Mouse (Mus musculus): ENCODE data around the gene Mrnip. TPM values are rescaled to one million over a fixed set of nuclear protein-coding genes. Genes with fewer than 3 reads are reported as not detected.

Mrnip gene
- total RNA-seq, 2 experiments from 2014 or later = 2.4 to 3.0 TPM

DNA sequence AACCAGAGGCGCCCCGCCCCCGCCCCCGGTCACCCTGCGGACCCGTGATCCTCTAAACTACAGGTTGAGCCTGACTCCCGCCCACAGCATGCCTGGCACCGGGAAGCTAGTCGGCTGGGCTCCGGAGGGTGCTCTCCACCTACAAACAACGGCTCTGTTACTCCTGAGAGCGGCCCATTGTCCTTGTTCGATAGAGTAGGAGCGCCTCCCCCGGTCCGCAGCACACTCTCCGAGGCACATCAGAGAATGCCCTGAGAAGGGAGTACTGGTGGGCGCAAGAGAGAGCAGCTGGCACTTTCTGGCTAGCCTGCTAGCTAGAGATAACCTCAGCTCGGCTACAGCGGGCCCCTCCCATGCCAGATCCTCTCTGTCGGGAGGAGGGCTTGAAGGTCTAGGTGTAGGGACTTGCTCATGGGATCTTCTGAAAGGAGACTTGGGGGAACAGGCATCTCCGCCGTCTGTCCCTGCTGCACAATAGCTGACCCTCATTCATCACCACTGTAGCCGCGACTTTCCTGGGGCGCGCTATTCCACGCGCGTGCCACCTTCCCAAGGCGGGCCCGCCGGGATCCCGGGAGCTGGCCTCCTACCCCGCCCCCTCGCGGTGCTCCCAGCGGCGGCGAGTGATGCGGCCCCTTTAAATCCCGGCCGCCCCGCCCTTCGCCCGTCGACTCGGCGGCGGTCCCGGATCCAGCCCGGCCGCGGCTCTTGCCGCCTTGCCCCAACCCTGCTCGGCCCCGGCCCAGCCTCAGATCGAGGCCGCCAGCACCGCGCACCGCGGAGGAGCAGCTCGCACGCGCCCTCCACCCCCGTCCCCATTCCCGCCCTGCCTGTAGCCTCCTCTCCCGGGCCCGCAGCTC lies 50.7 kb downstream of the Mrnip start:
- DNase-seq = peak; percentile 91 to 94

DNA sequence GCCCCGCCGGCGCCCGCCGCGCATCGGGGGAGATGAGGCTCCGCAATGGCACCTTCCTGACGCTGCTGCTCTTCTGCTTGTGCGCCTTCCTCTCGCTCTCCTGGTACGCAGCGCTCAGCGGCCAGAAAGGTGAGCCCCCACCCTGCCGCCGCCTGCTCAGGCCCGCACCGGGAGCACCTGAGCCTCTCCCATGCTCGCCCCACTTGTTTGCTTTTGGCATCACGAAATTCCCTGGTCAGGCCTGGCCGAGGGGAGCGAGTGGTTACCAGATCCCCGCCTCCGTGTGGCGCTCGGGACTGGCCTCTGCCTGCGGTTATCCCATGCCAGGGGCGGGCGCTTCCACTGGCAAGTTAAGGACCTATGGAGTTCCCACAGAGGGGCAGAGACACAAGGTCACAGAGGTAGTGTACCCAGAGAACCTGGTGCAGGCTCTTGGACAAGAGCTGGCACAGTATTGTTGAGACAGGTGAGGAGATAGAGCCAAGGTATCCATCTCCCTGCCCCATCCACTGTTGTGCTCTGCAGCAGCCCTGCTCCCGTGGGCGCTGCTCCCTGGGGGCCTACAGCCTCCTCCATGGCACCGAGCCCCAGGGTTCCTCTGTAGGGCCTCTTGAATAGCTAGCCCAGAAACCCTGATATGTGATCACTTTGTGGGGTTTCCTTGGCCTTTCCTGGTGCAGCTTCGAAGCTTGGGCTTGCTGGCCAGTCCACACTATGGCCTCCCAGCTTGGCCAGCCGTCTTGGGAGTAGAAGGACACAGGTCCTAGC lies 51.6 kb downstream of the Mrnip start:
- peak in 1 of 2 experiments; percentile 69 for DNase-seq

DNA sequence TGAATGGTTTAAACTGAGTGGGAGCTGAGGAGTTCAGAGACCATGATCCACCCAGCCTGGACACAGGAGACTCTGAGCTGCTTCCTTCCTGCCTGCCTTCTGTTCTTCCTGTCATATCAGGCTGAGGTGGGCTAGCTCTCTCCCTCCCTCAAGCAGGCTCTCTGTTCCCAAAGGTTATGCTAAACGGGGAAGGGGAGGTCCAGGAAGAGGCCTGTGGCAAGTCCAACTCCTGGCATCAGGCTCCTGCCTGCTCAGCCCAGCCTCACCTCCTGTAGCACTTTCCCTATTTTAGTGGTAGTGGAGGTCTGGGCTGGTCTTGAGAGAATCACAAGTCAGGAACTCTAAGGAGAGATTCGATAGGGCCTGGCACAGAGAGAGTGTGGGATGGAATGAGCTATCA lies 52.2 kb downstream of the Mrnip start:
- DNase-seq = no peak

DNA sequence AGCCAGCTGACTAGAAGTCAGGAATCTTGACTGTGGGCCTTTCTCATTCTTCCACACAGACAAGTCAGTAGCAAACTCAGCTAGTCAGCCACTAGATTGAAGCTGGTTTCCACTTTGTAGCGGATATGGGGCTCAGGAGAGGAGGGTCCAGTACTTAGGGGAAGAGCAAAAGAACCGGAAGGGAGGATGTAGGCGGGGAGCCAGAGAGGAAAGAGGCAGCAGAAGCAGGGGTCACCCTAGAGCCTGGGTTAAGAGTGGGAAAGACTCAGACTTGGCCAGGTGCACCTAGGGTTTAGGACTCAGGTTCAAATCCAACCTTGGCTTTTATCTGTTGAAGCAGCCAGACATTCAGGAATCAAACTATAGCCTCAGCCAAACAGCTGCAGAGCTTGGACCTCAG lies 53.0 kb downstream of the Mrnip start:
- DNase-seq = peak in 1 of 2 experiments; percentile 59

DNA sequence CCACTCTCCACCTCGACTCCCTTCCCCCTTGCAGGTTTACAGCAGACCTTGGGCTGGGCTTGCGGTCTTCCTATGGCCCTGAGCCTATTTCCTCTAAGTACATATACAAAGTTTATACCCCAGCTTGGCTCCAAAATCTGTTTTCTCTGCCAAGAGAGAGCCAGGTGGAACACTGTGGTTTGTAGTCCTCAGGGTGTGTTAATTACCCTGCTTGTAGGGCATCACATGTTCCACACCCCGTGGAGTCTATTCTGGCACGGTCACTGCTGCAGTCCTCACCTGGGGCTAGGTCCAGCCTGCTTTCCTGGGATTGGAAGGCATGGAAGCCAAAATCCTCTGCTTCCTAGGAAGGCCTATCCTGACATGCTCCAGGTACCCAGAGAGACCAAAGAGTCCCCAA lies 53.5 kb downstream of the Mrnip start:
- peak in 1 of 2 experiments; percentile 7 for DNase-seq

DNA sequence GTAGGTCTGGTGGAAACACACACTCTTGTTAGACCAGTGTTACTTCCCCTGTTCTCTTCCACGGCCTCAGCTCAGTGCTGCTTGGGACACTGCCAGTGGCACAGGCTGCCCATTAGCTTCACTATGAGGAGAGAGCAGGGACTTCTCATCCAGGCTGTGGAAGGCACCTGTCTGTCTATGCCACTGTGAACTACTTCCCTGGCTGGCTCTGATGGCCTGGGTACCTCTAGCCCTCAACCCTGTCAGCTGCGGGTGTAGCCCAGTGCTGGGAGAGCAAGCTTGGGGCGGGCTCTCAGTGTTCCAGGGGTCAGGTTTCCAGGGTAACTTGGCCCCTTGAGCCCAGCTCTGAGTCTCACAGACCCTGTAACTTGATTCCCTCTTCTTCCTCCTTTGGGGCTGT lies 54.5 kb downstream of the Mrnip start:
- DNase-seq = no peak

DNA sequence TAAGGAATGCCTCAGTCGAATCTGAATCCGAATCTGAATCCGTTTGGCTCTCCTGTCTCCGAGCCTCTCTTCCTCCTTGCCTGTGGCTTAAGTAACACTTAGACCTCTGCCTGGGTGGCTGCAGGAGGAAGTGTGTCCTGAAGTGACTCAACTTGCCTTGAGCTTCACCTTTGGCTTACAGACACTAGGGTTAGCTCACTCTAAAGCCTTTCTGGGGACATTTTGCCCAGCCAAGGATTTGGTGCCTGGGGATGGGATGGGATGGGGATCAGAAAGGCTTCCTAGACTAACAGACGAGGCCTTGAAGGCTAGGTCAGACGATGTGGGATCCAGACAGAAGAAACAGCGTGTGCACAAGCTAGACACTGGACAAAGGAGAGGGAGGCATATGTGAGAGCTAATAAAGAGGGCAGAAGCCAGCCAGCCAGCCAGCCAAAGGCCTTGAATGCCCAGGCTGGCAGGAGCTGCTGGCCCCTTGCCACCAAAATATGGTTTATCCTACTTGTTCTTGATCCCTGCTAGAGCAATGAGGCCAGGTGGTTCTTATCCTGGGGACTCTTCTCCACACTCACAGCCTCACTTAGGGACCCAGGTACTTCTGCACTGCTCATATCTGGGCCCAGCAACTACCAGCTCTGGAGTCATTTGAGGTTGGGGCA lies 55.1 kb downstream of the Mrnip start:
- peak in 1 of 2 experiments; percentile 63 for DNase-seq

DNA sequence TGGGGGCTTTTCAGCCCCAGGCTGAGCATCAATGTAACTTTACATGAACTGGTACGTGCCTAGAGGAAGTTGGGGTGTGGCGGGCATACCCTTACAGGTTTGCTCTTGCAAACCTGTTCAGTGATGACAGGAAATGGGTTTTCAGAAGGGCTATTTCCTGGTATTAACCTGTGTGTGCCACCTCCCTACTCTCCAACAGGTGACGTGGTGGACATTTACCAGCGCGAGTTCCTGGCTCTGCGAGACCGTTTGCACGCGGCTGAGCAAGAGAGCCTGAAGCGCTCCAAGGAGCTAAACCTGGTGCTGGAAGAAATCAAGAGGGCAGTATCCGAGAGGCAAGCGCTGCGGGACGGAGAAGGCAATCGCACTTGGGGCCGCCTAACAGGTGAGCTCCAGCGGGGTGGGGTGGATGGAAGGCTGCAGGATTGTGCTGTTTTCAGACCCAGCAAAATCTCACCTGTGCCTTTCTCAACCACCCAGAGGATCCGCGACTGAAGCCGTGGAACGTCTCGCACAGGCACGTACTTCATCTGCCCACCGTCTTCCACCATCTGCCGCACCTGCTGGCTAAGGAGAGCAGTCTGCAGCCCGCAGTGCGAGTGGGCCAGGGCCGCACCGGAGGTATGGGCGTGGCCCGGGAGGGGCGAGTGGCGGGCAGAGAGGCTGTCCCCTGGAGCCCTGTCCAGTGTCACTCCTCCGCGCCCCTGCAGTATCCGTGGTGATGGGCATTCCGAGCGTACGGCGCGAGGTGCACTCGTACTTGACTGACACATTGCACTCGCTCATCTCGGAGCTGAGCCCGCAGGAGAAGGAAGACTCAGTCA lies 56.4 kb downstream of the Mrnip start:
- DNase-seq = no peak

DNA sequence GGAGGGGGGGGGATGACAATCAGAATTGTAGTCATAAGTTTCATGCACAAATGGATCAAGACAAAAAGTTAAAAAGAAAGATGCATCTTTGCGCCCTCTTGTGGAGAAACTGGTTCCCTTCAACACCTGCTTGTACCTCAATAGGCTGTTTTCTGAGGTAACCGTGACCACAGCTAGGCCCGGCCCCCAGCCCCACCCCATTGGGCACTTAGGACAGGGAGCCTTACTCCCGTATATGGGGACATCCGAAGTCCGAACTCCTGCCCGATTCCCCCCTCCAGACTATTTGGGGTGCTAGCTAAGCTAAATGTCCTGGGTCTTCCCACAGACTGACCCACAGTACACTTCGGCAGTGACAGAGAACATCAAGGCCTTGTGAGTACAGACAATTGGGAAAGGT lies 57.2 kb downstream of the Mrnip start:
- DNase-seq = peak in 1 of 2 experiments; percentile 78

DNA sequence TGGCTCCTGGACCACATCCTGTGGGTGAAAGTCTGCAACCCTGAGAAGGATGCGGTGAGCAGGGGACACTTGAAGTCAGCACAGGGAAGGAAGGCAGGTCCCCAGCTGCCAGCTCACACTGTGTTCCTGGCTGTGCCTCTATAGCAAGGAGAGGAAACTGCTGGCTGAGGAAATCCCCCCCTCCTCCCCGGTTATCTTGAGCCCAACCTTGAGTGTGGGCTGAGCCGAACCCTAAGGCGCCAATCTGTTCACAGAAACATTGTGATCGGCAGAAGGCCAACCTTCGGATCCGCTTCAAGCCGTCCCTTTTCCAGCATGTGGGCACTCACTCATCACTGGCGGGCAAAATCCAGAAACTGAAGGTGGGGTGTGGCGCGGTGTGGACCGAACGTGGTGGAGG lies 58.8 kb downstream of the Mrnip start:
- DNase-seq = no peak

DNA sequence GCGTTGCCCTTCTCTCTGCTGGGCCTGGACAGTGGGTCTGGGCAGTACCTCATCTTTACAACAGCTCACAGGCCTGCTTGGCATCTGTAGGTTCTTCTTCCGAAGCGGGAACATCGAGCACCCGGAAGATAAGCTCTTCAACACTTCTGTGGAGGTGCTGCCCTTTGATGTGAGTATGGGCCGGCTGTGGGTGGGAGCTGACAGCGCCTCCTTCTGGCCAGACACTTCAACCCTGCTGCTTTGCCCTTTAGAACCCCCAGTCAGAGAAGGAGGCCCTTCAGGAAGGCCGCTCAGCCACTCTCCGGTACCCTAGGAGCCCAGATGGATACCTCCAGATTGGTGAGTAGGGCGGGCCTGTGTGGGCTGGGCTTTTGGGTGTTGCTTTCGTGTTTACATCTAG lies 59.7 kb downstream of the Mrnip start:
- no peak for DNase-seq

DNA sequence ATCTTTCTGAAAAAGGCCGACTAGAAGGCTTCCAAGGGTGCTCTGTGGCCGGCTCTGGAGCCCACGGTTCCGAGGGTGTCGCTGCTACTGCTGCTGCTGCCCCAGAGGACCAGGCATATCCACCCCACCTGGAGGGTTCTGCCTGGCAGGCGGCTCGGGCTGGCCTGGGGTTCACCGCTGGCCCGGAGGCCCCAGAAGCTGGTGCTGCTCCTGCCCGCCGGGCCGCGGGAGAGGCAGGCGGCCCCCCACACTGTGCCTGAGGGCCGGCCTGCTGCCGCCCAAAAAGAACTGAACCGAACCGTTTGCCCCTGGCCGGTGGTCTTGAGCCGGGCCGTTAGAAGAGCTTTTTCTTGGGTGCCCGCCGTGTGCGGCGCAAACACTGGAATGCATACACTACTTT lies 60.4 kb downstream of the Mrnip start:
- no peak for DNase-seq

DNA sequence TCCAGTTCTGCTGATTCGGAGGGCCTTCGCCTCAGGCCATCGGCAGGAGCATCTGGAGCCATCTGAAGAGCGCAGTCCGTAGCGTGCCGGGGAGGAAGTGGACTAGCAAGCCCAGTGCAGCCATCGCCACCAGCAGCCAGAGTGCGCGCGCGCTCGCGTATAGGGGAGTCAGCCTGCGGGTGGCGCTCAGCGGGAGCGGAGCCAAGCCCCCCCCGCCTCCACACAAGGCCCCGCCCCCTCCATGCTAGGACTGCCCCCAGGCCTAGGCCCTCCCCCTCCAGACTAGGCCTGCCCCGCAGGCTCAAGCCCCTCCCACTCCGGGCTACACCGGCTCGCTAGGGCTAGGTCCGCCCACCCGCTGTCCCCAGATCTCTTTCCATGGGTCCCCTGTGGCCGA lies 62.3 kb downstream of the Mrnip start:
- peak; percentile 89 to 93 for DNase-seq

DNA sequence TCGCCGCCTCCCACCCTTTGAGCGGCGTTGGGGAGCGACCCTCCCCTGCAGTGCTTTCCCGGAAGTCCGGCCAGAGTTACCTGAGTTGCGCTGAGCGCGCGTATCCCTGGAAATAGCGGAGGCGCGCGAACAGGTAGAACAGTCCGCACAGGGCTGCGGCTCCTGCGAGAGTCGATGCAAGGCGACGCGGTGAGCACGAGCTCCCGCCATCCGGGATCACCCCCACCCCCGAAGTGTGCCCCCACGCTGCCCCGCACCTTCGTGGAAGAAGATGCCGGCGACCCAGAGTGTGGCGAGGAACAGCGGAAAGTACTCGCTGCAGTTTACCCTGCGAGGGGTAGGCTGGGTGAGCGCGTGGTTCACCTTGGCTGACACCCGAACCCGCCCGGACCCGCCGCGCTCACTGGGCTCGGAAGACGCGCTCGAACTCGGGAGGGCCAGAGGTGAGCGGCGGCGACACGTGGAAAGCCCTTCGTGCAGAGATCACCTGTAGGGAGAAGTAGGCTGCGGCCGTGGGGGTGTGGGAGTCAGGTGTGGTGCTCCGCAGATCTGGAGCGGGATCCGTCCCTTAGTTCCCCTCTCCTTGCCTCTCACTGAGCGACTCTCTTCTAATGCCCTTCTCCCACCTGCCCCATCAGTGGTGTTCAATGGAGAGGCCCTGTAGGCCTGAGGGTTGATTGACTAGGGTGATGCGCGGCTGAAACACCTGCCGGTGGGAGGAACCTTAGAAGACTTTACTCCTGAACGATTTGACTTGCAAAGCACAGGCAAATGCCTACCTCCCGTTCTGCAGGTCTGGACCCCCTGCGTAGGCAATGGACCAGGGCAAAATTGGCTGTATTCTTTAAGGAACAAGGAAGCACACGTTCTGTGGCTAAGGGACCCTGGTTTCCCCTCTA lies 62.9 kb downstream of the Mrnip start:
- no peak for DNase-seq

DNA sequence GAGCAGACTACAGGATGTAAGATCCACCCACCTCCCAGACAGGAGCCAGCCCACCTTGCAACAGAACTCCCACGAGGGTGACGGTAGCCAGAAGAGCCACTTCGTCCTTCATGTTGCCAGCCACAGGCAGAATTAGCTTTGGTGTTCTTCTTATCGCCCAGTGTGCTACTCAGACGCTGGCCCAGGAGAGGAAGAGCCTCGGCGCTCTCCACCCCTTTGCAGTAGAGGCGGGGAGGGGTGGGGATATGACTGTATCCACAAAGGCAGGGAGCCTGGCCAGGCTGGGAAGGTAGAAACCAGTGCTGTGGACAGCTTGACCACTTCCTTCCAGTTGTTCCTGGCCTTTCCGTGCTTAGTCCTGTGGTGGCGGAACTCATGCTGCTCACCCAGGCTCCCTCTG lies 64.1 kb downstream of the Mrnip start, which contains the start of gene Ltc4s:
Ltc4s (minus strand) TSS at position 293 of the 400 bp plus-strand sequence.
- peak; percentile 45 to 78 for DNase-seq

DNA sequence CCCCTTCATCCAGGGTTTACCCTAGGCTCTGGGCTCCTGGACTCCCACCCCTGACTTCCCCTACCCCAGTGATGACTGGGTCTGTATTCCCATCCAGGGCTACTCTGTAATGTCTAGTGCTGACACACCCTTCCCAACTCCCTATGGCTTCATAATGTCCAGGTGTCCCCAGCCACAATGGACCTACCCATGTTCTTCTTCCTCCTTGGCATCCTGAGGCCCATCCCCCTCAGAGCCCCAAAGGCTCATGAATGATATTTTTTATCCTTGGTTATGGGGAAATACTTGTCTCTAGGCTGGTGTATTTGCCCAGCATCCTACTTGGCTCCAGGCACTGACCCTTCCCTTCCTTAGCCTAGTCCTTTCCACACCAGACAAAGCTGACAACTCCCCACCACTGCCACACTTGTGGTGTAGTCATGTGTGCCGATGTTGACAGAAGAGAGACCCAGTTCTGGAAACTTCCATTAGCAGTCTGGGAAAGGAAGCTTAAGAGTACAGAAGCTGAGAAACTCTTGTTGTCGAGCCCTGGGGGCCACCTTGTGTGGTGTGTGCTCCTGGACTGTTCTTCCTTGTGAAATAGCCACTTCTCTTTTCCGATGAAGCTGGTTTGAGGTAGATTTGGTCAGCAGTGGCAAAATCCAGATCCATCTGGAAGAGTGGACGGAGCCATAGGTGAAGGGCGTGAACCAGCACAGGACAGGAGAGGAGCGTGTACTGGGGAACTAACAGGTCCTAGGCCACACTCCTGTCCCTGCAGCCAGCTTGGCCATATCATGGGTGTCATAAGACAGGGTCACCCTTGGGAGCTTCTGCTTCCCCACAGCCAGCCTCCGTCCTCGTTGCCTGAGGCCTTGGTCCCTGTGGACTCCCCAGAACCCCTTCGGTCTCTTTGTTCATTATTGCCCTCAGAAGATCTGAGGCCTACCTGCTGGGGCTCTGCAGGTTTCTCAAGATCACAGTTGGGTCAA lies 64.9 kb downstream of the Mrnip start:
- DNase-seq = no peak

DNA sequence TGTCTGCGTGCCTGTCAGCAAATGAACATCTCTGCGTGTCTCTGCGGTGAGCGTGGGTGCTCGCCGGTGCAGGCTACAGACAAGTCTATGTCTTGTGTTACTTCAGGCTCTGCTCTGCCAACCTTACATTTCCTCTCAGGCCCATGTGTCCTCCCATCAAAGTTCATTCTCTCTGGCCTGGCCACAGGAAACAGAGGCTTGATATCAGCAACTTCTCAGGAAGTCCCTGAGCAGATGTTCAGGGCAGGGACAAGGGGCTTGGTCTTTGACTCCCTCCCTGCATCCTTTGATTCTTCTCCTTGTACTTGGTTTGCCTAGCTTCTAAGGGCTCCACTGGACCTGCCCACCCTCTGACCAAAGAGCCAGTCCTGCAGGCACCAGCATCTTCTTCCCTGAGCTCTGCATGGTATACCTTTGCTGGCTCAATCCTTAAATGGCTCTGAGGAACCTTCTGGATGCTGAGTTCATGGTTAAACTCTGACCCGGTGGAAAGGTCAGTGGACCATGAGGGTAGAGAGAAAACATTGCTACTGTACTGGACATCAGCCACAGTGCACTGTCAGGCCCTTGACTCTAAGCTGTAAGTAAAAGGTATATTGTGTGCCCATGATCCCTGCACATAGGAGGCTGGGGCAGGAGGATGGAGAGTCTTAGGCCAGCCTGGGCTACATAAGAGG lies 66.1 kb downstream of the Mrnip start:
- peak in 1 of 2 experiments; percentile 63 for DNase-seq

DNA sequence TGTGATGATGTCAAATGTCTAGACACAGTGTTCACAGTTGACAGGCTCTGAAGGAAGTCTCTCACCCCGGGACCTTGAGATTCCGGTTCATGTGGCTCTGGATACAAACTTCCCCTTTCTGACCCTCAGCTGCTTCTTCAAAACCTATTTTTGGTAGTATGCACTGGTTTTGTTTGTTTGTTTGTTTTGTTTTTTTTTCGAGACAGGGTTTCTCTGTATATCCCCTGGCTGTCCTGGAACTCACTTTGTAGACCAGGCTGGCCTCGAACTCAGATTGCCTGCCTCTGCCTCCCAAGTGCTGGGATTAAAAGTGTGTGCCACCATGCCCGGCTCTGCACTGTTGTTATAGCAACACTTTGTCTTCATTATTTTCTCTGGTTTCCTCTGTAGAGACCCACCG lies 69.7 kb downstream of the Mrnip start:
- no peak for DNase-seq

DNA sequence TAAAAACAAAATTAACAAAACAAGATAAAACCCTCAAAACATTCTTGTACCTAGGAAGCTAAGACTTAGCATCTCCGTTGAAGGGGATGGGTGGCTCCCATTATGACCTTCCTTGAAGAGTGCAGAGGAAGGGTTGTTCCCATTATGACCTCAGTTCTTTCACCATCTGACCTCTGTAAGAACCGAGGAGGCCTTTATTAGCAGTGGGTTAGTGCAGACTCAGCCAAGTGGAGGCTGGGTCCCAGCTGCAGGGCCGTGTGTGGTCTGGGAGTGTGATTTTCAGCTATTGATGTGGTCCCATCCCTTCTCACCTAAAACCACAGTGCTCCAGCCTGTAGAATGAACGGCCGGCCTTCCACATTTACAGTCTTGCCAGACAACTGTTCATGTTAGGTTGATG lies 71.0 kb downstream of the Mrnip start:
- peak in 1 of 2 experiments; percentile 55 for DNase-seq

Data from heart, adult 18-20 months (tissue).